Mouse (Mus musculus) lung, adult 2 months (tissue): ENCODE results near the gene Zcchc3. TPM values are rescaled to one million over a fixed set of nuclear protein-coding genes. Genes with fewer than 3 reads are reported as not detected.

Experiments
- DNase-seq: peaks from one replicate; pipeline ENCODE4 v3.0.0; 2022
- H3K4me1 ChIP-seq: fragments of 200-500 bp; 2 replicates; pipeline ENCODE4 v1.6.1; 2011; ENCODE audit warnings: low read length; ENCODE audit not compliant: control insufficient read depth, insufficient read depth
- H3K4me3 ChIP-seq: fragments of 200-500 bp; replicated peaks from 2 replicates; pipeline ENCODE3; 2011; ENCODE audit warnings: low read depth, mild to moderate bottlenecking, control low read depth, low read length; ENCODE audit errors: extremely low read depth
- CTCF ChIP-seq: fragments of 200-500 bp; IDR thresholded peaks from 2 replicates; pipeline ENCODE4 v1.5.1; 2011; ENCODE audit warnings: mild to moderate bottlenecking, low read length, control low read depth; ENCODE audit not compliant: insufficient read depth
- POLR2A ChIP-seq: fragments of 200-500 bp; IDR thresholded peaks from 2 replicates; pipeline ENCODE4 v1.6.1; 2011; ENCODE audit warnings: low read depth, mild to moderate bottlenecking, control low read depth, low read length, borderline replicate concordance; ENCODE audit errors: extremely low read depth
- WGBS: fragments of 180-500 bp; shearing (Covaris S2); methylation state at CpG from one replicate; pipeline ENCODE4 v1.1.7; 2018; 5-methylcytosine and 5-hydroxymethylcytosine counted together
- polyA plus RNA-seq: library from polyadenylated mRNA; depleted of rRNA; stranded (reverse); fragments of >200 nt; gene quantifications from 2 replicates; pipeline ENCODE4 v1.2.3, GENCODE M21; 2012

Gene Zcchc3
- polyA plus RNA-seq, 1 experiment: 5.8 TPM

DNA sequence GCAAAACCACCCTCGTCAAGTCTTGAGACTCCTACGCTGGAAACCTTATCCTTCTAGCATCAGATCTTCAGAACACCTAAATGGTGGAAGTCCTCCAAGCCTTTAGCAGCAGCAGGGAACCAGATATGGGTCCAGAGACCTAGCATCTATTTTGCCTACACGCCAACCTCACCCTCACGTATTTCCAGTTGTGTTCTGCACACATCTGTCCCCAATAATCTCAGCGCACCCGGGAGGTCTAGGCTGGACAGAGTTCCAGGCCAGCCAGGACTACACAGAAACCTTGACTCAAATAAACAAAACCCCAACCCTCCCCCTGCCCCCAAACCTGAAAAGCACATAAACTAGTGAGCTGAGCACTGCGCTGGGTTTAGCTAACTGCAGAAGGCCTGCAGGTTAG lies 3.4 kb downstream of the Zcchc3 start:
- no peak for DNase-seq
- H3K4me1 ChIP-seq: peaks cover 6% of the 10 kb centered on the region; the same call in 1 of the 2 replicates
- 50% methylated on average over 7 of the region's 7 CpGs for WGBS
- no peak overlapping the region for H3K4me3 ChIP-seq
- no peak for TF ChIP-seq POLR2A
- no peak for TF ChIP-seq CTCF

DNA sequence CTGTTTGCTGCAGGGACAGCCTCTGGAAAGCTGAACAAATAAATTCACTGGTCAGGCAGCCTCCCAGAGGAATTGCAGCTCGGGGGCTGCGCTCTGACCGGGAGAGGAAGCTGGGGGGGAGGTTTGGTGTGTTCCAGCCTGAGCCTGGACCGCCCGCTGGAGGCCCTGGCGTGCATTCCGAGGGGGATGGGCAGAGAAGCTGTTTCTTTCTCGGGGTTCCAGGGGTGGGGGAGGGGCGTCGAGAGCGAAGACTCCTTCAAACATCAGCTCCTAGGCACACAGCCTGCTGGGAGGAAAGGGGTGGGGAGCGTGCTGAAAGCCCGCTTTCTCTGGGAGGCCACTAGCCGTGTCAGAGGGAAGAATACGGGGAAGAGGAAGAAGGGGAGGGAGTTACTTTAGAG lies 3.9 kb downstream of the Zcchc3 start:
- Histone ChIP-seq H3K4me3 (no peak overlapping the region), H3K4me1 (peaks cover 8% of the 10 kb centered on the region; the same call in 1 of the 2 replicates)
- DNase-seq: peak; percentile 48
- WGBS: 7% methylated on average over 15 of the region's 15 CpGs
- TF ChIP-seq CTCF: no peak
- TF ChIP-seq POLR2A: no peak

DNA sequence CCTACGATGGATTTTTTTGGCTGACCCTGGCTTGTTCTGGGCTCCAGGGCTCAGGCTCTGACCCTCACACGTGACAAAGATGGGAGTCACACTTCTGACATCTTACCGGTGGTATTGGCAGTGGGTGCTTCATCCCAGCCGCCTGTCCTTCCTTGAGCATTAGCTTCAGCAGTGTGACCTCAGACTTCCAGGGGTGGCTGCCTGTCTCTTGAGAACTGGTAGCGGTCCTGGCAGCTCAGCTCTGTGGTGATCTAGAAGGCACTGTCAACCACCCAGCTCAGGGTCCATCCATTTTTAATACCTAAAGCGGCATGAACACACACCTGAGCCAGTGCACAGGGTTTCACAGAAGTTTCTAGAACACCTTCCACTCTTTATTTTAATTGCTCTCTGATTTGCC lies 5.0 kb downstream of the Zcchc3 start:
- no peak for DNase-seq
- Histone ChIP-seq H3K4me3 (no peak overlapping the region), H3K4me1 (peaks cover 11% of the 10 kb centered on the region; the same call in 1 of the 2 replicates)
- WGBS: 72% methylated on average over 6 of the region's 6 CpGs
- TF ChIP-seq POLR2A: no peak
- no peak for TF ChIP-seq CTCF

DNA sequence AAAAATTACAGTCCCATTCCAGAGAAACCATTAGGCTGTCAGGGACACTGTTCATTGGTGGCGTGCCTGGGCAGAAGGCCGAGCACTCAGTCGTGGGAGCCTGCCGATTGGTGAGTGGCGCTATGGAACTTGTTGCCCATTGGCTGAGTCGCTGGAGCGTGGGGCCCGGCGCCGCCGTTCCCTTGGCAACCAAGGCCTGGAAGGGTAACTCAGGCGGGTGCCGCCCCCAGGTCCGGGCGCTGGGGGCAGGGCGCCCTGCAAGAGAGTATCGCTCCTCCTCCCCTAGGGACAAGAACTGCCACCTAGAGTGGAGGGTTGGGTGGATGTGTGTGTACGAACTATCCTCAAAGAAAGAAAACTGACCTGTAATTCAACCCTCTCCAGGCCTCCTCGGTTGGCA lies 8.7 kb downstream of the Zcchc3 start:
- no peak for TF ChIP-seq CTCF
- no peak for TF ChIP-seq POLR2A
- Histone ChIP-seq H3K4me1 (0 out of 2 replicates have a peak, but pooled peaks cover 5% of the 10 kb centered on the region), H3K4me3 (peak overlapping the region; percentile 39)
- under 1% methylated on average over 19 of the region's 19 CpGs for WGBS
- DNase-seq: peak; percentile 87

DNA sequence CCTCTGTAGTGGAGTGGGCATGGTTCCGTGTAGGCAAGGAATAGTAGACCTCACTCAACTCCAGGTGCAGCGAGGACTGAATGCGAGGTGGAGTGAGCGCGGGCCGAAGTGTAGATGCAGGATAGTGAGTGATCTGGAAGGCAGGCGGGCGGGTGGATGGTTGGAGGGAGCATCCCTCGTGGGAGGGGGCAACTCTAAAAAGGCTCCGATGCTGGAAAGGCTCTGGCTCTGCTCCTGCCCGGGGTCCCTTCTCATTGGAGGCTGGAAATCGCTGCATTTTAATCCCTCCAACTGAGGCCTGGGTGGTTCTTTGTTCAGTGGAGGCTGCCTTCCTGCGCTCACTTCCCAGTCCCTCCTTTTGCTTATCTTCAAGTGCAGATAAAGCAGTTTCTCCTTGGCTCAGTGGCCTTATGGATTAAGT lies 15.7 kb downstream of the Zcchc3 start:
- DNase-seq: no peak
- Histone ChIP-seq H3K4me3 (peak overlapping the region; percentile 35), H3K4me1 (peaks cover 3% of the 10 kb centered on the region; the same call in 1 of the 2 replicates)
- 6% methylated on average over 13 of the region's 13 CpGs for WGBS
- no peak for TF ChIP-seq CTCF
- TF ChIP-seq POLR2A: no peak

DNA sequence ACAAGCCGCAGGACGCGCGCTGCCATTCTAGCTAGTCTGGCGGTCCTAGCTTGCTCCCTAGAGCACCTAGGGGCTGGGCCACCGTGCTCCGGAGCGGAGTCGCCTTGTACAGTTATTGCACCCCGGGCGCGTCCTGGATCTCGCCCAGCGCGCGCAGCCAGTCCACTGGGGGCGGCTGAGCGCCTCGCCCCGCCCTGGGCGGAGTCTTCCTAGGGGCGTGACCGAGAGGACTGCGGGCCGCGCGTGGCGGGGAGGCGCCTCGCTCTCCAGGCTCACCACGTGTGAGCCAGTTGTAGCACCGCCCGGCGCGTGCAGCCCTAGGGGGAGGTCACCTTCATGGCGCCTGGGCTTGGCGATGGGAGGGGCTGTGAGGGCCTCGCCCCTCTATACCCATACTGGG lies 16.1 kb downstream of the Zcchc3 start:
- Histone ChIP-seq H3K4me3 (peak overlapping the region; percentile 43), H3K4me1 (peaks cover 3% of the 10 kb centered on the region; the same call in 1 of the 2 replicates)
- WGBS: under 1% methylated on average over 38 of the region's 38 CpGs
- peak; percentile 92 for DNase-seq
- TF ChIP-seq CTCF (no peak), POLR2A (0 out of 2 replicates have a peak, but pooled peaks have one; percentile 15)

DNA sequence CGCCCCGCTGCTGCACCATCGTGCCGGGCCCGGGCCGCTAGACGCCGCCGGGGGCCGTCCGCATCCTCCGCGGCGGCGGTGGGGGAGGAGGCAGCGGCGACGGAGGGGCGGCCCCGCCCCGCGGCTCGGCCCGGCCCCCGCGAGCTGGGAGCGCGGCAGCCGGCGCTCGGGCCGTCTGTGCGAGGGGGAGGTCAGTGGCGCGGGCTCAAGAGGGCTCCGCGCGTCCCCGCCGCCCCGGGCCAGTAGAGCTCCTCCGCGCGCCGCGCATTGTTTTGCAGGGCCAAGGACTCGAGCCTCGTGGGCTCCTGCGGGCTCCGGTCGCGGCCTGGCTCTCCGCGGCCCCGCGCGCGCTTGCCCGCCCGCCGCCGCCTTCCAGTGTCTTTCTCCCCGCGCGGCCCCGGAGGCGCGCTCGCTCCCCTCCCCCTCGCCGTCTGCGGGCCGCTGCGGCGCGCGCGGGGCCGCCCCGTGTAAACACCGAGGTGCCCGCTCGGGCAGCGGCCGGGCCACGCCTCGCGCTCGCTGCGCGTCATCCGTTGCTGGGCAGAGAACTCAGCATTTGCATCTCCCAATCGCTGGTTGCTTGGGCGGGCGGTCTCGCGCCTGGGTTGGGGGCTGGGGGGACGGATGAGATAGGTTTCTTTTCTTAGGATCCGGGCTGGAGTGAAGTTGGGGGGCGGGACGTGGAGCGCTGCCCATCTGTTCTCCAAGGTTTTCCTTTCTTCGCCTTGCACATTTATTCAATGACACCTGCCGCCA lies 17.0 kb downstream of the Zcchc3 start, which contains the start of gene Sox12:
TSS of gene Sox12 (minus strand) at position 384 of the 756 bp plus-strand sequence.
- peak; percentile 96 for DNase-seq
- under 1% methylated on average over 100 of the region's 104 CpGs for WGBS
- peak within 1 kb of the TSS; percentile 70 for H3K4me3 ChIP-seq
- TF ChIP-seq CTCF: no peak
- no peak for TF ChIP-seq POLR2A
- peaks cover 3% of the 10 kb centered on the region; the same call in 1 of the 2 replicates for H3K4me1 ChIP-seq

DNA sequence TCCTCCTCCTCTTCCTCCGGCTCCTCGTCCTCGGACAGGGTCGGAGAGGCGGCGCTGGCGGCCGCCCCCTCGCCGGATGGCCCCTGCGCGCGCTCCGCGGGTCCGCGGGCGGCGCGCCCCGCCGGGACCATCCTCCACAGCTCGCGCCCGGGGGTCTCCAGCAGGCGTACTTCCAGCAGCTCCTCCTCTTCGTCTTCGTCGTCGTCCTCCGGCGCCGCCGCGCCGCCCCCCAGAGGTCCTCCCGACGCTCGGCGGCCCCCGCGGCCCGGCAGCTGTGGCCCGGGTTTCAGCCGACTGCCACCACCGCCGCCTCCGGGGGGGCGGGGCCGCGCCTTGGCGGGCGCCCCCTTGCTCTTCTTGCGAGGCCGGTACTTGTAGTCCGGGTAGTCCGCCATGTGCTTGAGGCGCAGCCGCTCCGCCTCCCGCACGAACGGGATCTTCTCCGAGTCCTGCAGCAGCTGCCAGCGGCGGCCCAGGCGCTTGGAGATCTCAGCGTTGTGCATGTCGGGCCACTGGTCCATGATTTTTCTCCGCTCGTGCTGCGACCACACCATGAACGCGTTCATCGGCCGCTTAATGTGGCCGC lies 17.7 kb downstream of the Zcchc3 start:
- peak; percentile 60 for DNase-seq
- WGBS: under 1% methylated on average over 77 of the region's 77 CpGs
- Histone ChIP-seq H3K4me1 (peaks cover 3% of the 10 kb centered on the region; the same call in 1 of the 2 replicates), H3K4me3 (peak overlapping the region; percentile 70)
- TF ChIP-seq POLR2A (no peak), CTCF (no peak)

DNA sequence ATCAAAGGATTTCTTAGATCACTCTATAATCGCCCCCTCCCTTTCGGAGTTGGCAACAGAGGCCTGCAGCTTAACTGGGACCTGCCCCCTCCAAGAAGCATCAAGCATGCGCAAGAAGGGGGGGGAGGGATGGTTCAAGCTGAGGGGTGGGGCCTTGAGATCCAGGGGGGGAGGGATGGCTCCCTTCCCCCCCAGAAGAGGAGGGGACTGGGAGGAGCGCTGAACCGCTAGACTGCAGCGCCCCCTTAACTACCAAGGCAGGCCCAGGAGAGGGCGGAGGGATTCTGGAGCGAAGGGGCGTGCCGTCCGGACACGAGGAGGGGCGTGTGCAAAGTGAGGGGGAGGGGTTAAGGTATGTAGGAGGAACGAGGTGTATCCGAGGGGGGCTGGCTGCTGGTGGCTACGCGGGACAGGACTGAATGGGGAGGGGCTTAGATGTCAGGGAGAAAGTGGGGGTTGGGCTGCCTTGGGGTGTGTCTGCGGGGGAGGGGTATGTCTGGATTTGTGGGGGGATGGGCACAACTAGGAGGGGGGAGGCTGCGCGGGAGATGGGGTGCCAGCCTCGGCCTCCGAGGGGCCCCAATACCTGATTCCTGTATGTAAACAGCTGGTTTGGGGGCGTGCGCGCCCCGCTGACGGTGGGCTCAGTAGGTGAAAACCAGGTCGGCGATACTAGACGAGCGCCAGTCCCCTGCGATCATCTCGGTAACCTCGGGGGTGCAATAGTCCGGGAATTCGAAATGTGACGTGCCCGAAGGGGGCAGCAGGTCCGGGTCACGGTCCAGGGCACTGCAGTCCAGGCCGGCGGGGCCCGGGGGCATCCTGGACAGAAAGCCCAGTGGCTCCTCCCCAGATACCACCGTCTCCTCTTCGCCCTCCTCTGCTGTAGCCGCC lies 18.5 kb downstream of the Zcchc3 start:
- Histone ChIP-seq H3K4me1 (peaks cover 3% of the 10 kb centered on the region; the same call in 1 of the 2 replicates), H3K4me3 (peak overlapping the region; percentile 56)
- WGBS: 2% methylated on average over 45 of the region's 46 CpGs
- TF ChIP-seq CTCF (no peak), POLR2A (peak; percentile 15; the same call in 1 of the 2 replicates)
- DNase-seq: peak; percentile 69
